Mouse (Mus musculus): ENCODE data around the gene C1ql1. TPM values are rescaled to one million over a fixed set of nuclear protein-coding genes. Genes with fewer than 3 reads are reported as not detected.
"Not testable (repeated sequence)": the region's sequence is repeated elsewhere in the genome, so short reads cannot be mapped to it uniquely, and the experiment has no call there.

Gene C1ql1
- not detected for total RNA-seq (2021)

- intact Hi-C loops (cut with DNase I): no loop called here
- DNase-seq: peak; percentile 79 to 83
These were observed at the start of gene C1ql1 for GRCm38 (mm10) chr11:102946265-102946991. Gene C1ql1 (minus strand): TSS chr11:102946688.

DNA sequence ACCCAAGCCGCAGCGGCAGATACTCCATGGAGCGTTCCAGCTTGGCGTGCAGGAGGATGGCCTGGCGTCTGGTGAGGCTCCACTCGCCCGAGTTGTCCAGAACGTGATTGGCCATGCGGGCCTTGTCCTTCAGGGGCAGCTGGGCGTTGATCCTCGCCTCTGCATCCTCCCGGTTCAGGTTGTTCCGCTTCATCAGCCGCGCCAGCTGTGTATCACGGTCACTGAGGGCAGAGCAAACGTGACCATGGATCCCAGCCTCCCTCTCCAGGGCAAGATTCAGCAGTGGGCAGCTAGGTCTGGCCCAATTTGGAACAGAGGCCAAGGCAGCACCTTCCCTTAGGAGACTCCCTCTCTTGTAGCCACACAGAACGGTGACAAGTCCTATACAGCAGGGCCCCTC lies 48.5 kb upstream of the C1ql1 start:
- intact Hi-C loops (cut with DNase I): loop anchor here (5.0 kb wide), 1 partner anchor 223 kb away; no protein-coding TSS in a partner anchor

GRCm38 (mm10) chr11:102993420-102994029 lies 47.0 kb upstream of the C1ql1 start:
- no peak for DNase-seq
- intact Hi-C loops (cut with DNase I): loop anchor here (1.0 to 5.0 kb wide), 2 partner anchors 92 to 221 kb away; no protein-coding TSS in a partner anchor

More for the DNA sequence above, 48.5 kb upstream of the C1ql1 start:
- DNase-seq: no peak

GRCm38 (mm10) chr11:102992940-102993339 lies 46.5 kb upstream of the C1ql1 start:
- intact Hi-C loops (cut with DNase I): loop anchor here (1.0 to 5.0 kb wide), 2 partner anchors 92 to 221 kb away; no protein-coding TSS in a partner anchor
- peak; percentile 71 to 84 for DNase-seq

DNA sequence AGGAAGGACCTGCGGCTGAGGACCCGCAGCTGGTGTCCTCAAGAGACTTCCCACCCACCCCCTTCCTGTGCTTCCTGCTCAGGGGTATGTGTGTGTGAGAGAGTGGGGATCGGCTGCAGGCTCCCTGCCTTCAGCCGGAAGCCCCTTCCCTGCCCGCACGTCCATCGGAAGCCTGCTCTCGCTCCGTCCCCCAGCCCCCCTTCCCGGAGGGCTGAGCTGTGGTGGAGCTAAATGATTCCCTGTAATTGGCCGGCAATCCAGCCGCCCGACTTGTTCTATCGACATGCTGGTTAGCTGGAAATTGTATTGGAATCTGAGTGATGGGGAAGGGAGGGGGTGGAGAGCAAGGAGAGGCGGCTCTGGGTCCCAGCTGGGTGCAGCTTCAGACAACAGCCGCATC lies 45.2 kb upstream of the C1ql1 start:
- DNase-seq: no peak
- intact Hi-C loops (cut with DNase I): loop anchor here (5.0 kb wide), 1 partner anchor 219 kb away; no protein-coding TSS in a partner anchor

- intact Hi-C loops (cut with DNase I): loop anchor here (5.0 kb wide), 1 partner anchor 218 kb away; no protein-coding TSS in a partner anchor
- peak; percentile 52 to 58 for DNase-seq
These were observed 43.7 kb upstream of the C1ql1 start for GRCm38 (mm10) chr11:102990152-102990663.

DNA sequence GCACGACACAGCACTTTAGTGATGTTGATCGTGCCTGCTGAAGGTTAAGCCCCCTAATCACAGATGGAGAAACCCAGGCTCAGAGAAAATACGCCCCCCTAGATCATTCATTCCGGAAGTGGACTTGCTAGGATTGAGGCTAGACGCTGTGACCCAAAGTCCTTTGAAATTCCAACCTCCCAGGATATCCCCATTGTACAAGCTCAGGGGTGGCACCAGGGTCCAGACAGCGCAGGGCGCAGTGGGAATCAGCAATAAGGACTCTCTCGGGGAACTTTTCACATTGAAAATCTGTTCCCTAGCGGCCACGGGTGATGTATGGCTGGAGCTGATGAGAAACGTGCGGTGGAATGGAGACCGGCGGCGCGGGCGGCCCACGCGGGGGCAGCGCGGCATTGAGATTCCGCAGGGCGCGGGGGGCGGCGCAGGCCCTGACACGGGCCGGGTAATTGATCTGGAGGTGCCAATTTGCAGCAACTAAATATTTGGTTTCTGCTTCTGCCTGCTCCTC lies 43.2 kb upstream of the C1ql1 start:
- no peak for DNase-seq
- intact Hi-C loops (cut with DNase I): loop anchor here (5.0 kb wide), 1 partner anchor 217 kb away; no protein-coding TSS in a partner anchor

DNA sequence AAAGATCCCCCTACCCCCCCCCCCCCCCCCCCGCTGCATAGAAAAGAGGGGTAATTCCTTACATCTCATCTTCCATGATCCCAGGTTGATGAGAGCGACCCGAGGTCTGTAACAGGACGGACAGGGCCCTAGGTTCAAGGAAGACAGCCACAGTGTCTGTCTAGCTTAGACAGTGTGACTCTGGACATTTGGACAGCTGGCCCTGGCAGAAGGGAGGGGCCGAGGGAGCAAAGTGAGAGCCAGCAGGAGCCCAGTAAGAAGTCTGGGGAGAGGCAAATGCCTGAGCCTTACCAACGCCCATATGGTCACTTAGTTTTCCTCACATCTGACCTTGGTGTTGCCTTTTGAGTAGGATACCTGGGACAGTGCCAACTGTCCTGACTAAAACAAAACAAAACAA lies 38.7 kb upstream of the C1ql1 start:
- DNase-seq: no peak
- intact Hi-C loops (cut with DNase I): no loop called here

- DNase-seq: no peak
- intact Hi-C loops (cut with DNase I): no loop called here
These were observed 38.1 kb upstream of the C1ql1 start for GRCm38 (mm10) chr11:102984615-102985014.

GRCm38 (mm10) chr11:102984086-102984485 lies 37.6 kb upstream of the C1ql1 start:
- intact Hi-C loops (cut with DNase I): no loop called here
- no peak for DNase-seq

DNA sequence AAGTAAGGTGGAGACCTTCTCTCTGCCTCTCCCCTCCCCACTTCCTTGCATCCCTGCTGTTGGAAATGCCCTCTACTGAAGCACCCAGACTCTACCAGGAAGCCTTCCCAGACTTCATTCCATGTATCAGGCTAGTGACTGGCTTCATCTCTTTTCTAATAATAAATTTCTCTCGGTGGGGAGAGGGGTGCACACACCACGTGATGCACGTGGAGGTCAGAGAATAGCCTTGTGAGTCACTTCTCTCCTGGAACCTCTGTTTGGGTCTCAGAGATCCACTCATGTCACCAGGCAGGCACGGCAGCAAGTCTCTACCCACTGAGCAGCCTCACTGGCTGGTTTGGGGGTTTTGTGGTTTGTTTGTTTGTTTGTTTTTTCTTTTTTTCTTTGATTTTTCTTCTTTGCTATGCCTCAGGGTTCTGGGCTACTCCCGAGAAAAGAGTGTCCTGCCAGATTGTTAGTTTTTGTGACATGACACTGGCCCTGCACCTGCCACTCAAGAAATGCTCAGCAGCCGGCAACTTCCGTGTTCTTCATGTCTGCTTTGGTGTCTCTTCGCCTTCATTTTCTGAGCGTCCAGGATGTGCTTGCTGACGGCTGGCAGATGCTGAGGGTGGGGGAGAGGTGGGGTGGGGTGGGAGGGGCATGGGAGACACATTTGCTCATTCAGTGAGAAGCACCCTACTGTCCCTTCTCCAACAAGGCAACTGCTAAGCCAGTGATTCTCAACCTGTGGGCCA lies 34.8 kb upstream of the C1ql1 start:
- DNase-seq: no peak
- intact Hi-C loops (cut with DNase I): no loop called here

DNA sequence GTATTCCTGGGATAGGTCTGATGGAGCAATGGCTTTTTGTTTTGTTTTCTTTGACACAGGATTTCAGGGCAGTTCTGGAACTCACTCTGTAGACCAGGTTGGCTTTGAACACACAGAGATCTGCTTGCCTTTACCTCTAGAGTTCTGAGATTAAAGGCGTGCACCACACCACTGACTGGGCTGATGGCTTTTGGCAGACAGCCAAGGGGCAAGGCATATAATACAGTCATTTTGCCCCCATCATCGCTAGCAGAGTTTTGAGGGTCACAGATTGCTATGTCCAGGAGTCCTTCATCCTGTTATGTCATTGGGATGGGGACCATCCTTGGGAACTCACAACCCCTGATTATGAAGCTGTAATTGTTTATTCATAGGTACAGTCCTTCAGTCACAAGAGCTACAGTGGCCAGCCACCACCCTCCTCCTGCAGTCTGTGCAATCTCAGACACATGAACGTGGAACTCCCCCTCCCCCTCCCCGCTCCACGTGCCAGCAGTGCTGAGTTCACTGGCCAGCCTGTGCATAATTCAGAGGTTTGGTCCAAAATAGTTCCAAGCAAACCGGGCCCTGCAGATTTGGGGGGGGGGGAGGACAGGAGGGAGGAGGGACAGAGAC lies 31.7 kb upstream of the C1ql1 start:
- no peak for DNase-seq
- intact Hi-C loops (cut with DNase I): no loop called here

GRCm38 (mm10) chr11:102975966-102976365 lies 29.5 kb upstream of the C1ql1 start:
- intact Hi-C loops (cut with DNase I); DNase-seq: not testable (repeated sequence)

DNA sequence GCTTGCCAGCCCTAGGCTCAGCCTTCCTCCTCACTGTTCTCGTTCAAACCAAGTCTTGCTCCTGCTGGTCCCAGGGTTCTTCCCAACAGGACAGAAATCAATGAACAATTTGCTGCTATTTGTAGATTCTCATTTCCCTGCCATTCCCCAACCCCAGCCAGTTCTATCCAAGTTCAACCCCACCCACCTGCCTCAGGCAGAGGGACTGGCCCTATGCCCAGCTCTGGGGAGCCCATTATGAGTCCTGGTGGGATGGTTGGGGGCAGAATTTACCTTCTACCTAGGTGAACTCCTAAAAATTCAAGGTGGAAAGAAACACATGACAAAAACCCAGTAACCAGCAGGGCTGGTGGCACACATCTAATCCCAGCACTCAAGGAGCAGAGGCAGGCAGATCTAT lies 25.8 kb upstream of the C1ql1 start:
- intact Hi-C loops (cut with DNase I): no loop called here
- DNase-seq: no peak

GRCm38 (mm10) chr11:102971604-102972003 lies 25.1 kb upstream of the C1ql1 start:
- intact Hi-C loops (cut with DNase I): no loop called here

GRCm38 (mm10) chr11:102964547-102965091 lies 18.1 kb upstream of the C1ql1 start:
- DNase-seq: no peak
- intact Hi-C loops (cut with DNase I): no loop called here

More at GRCm38 (mm10) chr11:102971604-102972003, 25.1 kb upstream of the C1ql1 start:
- DNase-seq: no peak

DNA sequence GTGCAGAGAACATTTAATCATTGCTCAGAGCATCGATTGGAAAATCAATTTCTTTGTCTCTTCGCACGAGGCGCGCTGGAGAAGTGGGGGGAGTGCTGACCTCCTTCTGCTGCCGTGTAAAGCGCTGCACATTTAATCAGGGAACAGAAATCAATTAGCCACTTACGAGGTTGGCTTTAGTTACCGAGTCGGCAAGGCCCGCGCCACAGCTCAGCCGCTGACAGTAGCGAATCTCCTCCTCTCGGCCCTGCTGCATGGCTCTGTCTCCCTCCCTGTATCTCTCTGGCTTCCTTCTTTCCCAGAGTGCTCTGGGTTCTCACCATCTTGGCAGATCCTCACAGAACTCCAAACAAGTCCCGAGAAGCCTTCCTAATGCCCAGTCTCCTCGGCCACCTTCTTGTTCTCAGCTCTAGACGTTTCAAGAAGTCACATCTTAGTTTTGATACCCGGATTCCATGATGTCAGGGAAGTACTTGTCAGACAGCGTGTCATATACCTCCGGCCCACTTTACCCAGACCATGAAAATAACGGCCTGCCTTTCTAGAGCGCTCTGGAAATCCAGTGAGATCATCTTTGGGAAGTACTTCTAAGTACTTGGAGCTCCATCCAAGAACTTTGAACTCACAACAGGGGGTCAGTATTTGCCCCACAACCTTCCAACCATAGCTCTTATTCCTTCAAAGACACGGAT lies 17.5 kb upstream of the C1ql1 start:
- intact Hi-C loops (cut with DNase I): no loop called here
- DNase-seq: no peak

- DNase-seq: no peak
- intact Hi-C loops (cut with DNase I): no loop called here
These were observed 16.9 kb upstream of the C1ql1 start for GRCm38 (mm10) chr11:102963246-102963854.

- intact Hi-C loops (cut with DNase I): no loop called here
- no peak for DNase-seq
These were observed 16.4 kb upstream of the C1ql1 start for GRCm38 (mm10) chr11:102962861-102963245.

Data from heart, postnatal 36 days (tissue).